Mouse (Mus musculus) ES-Bruce4 (cell line): ENCODE data around the gene Irx4. TPM values are rescaled to one million over a fixed set of nuclear protein-coding genes. Genes with fewer than 3 reads are reported as not detected.

Source experiments
- H3K27ac ChIP-seq: 2 replicates; pipeline ENCODE4 v1.5.1; 2012; ENCODE audit warnings: low read length, inconsistent platforms; ENCODE audit not compliant: insufficient read depth
- H3K27me3 ChIP-seq: 2 replicates; pipeline ENCODE4 v1.6.1; 2012; ENCODE audit warnings: mild to moderate bottlenecking, low read length, inconsistent platforms; ENCODE audit not compliant: control insufficient read depth, poor library complexity, insufficient read depth, severe bottlenecking
- H3K36me3 ChIP-seq: 2 replicates; pipeline ENCODE4 v1.6.1; 2012; ENCODE audit warnings: inconsistent platforms, mild to moderate bottlenecking, low read length, moderate library complexity; ENCODE audit not compliant: control insufficient read depth, poor library complexity, insufficient read depth, severe bottlenecking
- H3K4me1 ChIP-seq: one replicate; pipeline ENCODE4 v1.8.1; 2011; ENCODE audit warnings: low read length; ENCODE audit not compliant: control insufficient read depth, insufficient read depth
- H3K4me3 ChIP-seq: 2 replicates; pipeline ENCODE4 v1.5.1; 2011; ENCODE audit warnings: low read depth, mild to moderate bottlenecking, low read length
- H3K9ac ChIP-seq: 2 replicates; pipeline ENCODE4 v1.6.1; 2012; ENCODE audit warnings: low read depth, mild to moderate bottlenecking, inconsistent platforms; ENCODE audit not compliant: poor library complexity, severe bottlenecking
- H3K9me3 ChIP-seq: replicated peaks from 2 replicates; pipeline ENCODE4 v1.6.1; 2012; ENCODE audit warnings: mild to moderate bottlenecking, low read length, inconsistent platforms; ENCODE audit not compliant: control insufficient read depth, poor library complexity, insufficient read depth, severe bottlenecking
- CTCF ChIP-seq: IDR thresholded peaks from one replicate; pipeline ENCODE4 v1.8.1; 2011; ENCODE audit warnings: low read depth, low read length
- EP300 ChIP-seq: IDR thresholded peaks from 2 replicates; pipeline ENCODE4 v1.6.1; 2011; ENCODE audit warnings: low read depth, low read length; ENCODE audit not compliant: insufficient read depth
- POLR2A ChIP-seq: IDR thresholded peaks from one replicate; pipeline ENCODE4 v1.8.1; 2011; ENCODE audit warnings: low read length; ENCODE audit not compliant: insufficient read depth
- polyA plus RNA-seq: library from polyadenylated mRNA; stranded (reverse); fragments of >200 nt; gene quantifications from 2 replicates; pipeline ENCODE4 v1.2.4, GENCODE M21; 2011; ENCODE audit warnings: low read depth; ENCODE audit not compliant: missing spikeins, insufficient read depth, insufficient read length

Irx4 gene
- polyA plus RNA-seq, 1 experiment: 0.49 TPM

DNA sequence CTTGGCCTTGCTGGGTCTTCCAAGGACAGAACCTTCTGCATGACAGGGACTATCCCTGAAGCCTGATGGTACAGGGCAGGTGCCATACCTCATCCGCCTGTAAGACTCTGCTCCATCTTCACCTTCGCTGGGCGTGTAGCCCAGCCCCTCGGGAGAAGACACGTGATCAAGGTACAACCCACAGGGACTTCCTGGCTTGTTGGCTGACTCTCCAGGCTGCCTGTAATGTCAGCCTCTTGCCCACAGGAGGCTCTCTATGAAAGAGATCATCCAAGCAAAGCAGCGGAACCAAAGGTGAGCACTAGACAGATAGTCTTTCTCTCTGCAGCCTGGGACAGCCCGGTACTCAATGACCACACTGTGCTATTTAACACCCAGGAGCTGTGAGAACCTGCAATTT, 9.1 kb upstream of the Irx4 start:
- H3K9me3 ChIP-seq: no peaks in the 10 kb centered on the region
- H3K9ac ChIP-seq: no peak overlapping the region
- no peaks in the 10 kb centered on the region for H3K4me1 ChIP-seq
- no peak for TF ChIP-seq POLR2A
- no peak for TF ChIP-seq EP300
- TF ChIP-seq CTCF: peak; percentile 49
- no peak overlapping the region for H3K4me3 ChIP-seq
- H3K36me3 ChIP-seq: no peaks in the 10 kb centered on the region
- no peaks in the 10 kb centered on the region for H3K27me3 ChIP-seq
- H3K27ac ChIP-seq: no peak overlapping the region

- Histone ChIP-seq H3K27ac (no peak overlapping the region), H3K9me3 (no peaks in the 10 kb centered on the region), H3K4me3 (no peak overlapping the region), H3K9ac (no peak overlapping the region), H3K4me1 (no peaks in the 10 kb centered on the region), H3K27me3 (no peaks in the 10 kb centered on the region), H3K36me3 (no peaks in the 10 kb centered on the region)
- TF ChIP-seq POLR2A (no peak), EP300 (no peak), CTCF (peak; percentile 72)
Measured at GRCm38 (mm10) chr13:73252022-73252421, 8.3 kb upstream of the Irx4 start.

DNA sequence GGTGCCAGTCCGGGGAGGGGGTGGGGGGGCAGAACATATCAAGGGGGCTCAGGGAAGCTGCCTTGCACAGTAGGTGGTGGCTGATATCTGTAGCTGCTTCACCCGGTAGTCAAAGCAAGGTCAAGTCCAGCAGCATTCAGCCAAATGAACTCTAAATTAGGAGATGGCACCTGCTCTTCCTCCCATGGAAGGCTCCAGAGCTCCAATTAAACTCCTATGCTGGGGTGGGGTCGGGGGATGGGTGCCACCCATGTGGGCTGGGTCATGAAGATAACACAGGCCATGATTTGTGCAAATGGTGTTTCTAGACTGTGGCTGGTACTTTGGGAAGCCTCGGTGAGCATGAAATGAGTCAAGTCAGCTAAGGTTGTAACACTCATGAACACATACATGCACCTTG, 1.9 kb upstream of the Irx4 start:
- Histone ChIP-seq H3K4me3 (no peak overlapping the region), H3K36me3 (no peaks in the 10 kb centered on the region), H3K9me3 (no peaks in the 10 kb centered on the region), H3K27me3 (peaks cover 24% of the 10 kb centered on the region), H3K4me1 (peaks cover 2% of the 10 kb centered on the region), H3K9ac (no peak overlapping the region), H3K27ac (no peak overlapping the region)
- TF ChIP-seq EP300 (no peak), CTCF (no peak), POLR2A (no peak)

DNA sequence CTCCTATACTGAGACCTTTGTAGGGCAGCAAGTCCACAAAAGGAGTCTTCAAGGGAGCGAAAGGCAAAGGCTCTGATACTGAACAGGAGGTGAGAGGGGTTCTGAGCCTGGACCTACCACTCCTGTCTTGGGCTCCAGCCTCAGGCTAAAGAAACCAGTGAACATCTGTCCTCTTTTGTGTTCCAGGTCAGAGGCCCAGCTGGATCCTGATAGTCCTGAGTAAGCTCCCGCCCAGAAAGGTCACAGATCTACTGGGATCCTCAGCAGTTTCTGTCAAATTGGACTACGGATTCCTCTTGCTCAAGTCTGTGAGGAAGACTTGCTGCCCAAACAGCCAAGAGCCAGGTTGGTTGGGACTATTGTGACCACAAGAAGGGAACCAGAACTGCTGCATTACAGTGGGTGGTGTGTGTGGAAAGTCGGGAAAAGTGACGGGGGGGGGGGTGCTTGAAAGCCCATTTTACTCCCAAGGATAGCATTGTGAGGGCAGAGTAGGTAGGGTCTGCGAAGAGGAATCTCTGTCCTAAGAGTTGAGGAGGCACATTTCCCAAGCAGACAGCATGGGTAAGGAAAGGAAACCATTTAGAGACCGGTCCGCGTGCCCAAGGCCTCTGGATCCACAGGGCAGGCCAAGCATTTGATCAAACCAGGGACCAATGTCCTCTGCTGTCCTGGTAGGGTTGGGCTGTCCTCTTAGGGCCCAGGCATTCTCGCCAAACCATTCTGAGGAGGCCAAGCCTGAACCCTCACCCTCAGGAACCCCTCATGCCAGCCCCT, 514 bp upstream of the Irx4 start:
- Histone ChIP-seq H3K4me1 (peaks cover 2% of the 10 kb centered on the region), H3K9ac (peak overlapping the region; percentile 59)
- 0 out of 2 replicates have a peak, but pooled peaks have one; percentile 46 for TF ChIP-seq EP300
- TF ChIP-seq CTCF: no peak

GRCm38 (mm10) chr13:73261036-73261730, 904 bp downstream of the Irx4 start:
- H3K27ac ChIP-seq: no peak overlapping the region
- H3K4me3 ChIP-seq: peak overlapping the region; percentile 63
- H3K27me3 ChIP-seq: peaks cover 24% of the 10 kb centered on the region
- TF ChIP-seq EP300: no peak
- TF ChIP-seq CTCF: no peak
- no peak for TF ChIP-seq POLR2A
- H3K4me1 ChIP-seq: peaks cover 4% of the 10 kb centered on the region
- no peaks in the 10 kb centered on the region for H3K9me3 ChIP-seq
- no peaks in the 10 kb centered on the region for H3K36me3 ChIP-seq
- peak overlapping the region; percentile 59; the same call in 1 of the 2 replicates for H3K9ac ChIP-seq

More for the DNA sequence above, 514 bp upstream of the Irx4 start:
- peak overlapping the region; percentile 63 for H3K4me3 ChIP-seq
- H3K27me3 ChIP-seq: peaks cover 24% of the 10 kb centered on the region
- no peaks in the 10 kb centered on the region for H3K36me3 ChIP-seq
- no peak overlapping the region for H3K27ac ChIP-seq
- H3K9me3 ChIP-seq: no peaks in the 10 kb centered on the region

DNA sequence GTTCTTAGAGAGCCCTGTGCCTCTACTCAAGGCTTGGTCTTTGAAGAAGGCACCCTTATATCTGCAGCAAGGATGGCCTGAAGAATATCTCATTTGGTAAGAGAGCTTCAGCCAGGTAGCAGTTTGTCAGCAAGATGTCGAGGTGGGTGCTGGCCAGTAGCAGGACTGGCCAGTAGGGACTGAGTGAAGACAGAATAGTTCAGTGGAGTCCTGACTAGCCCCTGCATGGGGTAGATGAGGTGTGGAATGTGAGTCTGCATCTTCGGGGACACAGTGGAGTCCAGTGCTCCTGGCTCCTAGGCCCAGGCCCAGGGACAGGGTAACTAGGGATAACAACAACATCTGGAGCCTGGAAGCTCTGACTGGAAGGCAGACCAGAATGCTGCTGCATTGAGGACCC, 1.6 kb downstream of the Irx4 start:
- no peak overlapping the region for H3K9ac ChIP-seq
- peaks cover 4% of the 10 kb centered on the region for H3K4me1 ChIP-seq
- no peaks in the 10 kb centered on the region for H3K36me3 ChIP-seq
- TF ChIP-seq EP300: no peak
- no peak for TF ChIP-seq CTCF
- TF ChIP-seq POLR2A: no peak
- H3K27ac ChIP-seq: no peak overlapping the region
- H3K4me3 ChIP-seq: no peak overlapping the region
- H3K27me3 ChIP-seq: peaks cover 24% of the 10 kb centered on the region
- H3K9me3 ChIP-seq: no peaks in the 10 kb centered on the region
